Mouse (Mus musculus): ENCODE measurements at regions not wholly inside any gene's neighbourhood (a gene's known extent, or its start where the extent isn't known, plus 50 kb on each side); places are given as distances from the start of the nearest gene placed in this dataset.

DNA sequence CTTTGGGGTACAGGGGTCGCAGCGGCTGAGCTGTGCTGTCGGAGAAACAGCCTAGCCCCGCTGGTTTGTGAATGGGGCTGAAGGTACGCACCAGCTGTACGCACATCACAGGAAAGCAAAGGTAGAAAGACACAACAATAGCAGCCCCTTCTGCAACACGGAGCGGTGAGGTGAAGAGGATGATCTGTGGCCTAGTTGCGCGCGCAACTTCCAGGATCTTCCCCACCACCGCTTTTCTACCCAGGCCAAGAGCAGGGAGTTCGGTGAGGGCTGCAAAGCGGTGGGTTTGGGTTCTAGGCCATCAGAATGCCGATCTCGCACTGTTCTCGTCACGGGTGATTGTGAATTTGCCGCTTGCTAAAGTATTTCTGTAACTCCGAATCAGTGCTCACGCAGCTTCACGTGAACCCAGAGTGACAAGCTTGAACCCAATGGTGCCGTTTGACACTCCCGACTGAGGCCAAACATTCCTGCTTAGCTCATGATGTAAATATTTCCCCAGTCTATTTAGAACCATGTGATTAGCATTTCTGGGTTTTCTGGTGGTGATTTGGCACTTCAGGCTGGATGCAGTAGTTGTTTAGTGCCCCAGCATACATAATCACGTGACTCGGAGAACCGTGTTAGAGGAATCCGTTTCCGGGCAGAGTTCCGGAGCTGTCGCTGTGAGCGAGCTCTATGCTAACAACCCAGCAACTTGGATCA, 54.7 kb downstream of the Cryaa start:
- H3K27ac ChIP-seq (ENCODE audit: low read length) = no peak overlapping the region
- H3K4me1 ChIP-seq (replicated peaks; ENCODE audit: control insufficient read depth, insufficient read depth, low read length) = peaks cover 13% of the 10 kb centered on the region

DNA sequence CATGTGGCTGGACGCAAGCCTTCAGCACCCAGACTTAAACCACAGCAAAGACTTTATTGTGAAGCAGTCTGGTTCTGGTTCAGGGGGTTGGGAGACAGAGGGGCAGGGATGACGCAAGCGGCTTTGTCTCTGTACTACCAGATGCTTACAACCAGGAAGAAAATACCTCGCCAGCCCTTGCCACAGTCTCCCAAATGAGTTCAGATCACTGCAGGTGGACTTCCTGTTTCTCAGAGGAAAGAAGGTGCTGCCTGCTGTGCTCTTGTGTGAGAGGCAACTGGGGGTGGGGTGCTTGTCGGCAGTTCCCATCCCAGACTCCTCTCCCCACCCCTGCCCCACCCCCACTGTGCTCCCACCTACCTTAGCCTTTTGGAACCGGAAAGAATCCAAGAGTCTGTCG, 56.9 kb downstream of the Cryaa start:
- Histone ChIP-seq H3K27ac (ENCODE audit: low read length) (no peak overlapping the region), H3K4me2 (ENCODE audit: low read depth, low read length) (no peak overlapping the region), H3K4me3 (ENCODE audit: low read length) (no peak overlapping the region), H3K36me3 (ENCODE audit: control insufficient read depth, insufficient read depth, low read length) (no peaks in the 10 kb centered on the region), H3K9ac (ENCODE audit: low read length) (no peak overlapping the region), H3K9me3 (ENCODE audit: control insufficient read depth, low read length) (no peaks in the 10 kb centered on the region), H3K27me3 (ENCODE audit: control insufficient read depth, insufficient read depth, low read depth, low read length) (no peaks in the 10 kb centered on the region), H3K4me1 (replicated peaks; ENCODE audit: control insufficient read depth, insufficient read depth, low read length) (peaks cover 7% of the 10 kb centered on the region)
- WGBS = 54% methylated on average over 7 of the region's 7 CpGs
- ATAC-seq (ENCODE audit: low read depth) = no peak

More for the DNA sequence above, 54.7 kb downstream of the Cryaa start:
- WGBS = 88% methylated on average over 32 of the region's 32 CpGs
- no peak overlapping the region for H3K4me3 ChIP-seq (ENCODE audit: low read length)
- H3K36me3 ChIP-seq (ENCODE audit: control insufficient read depth, insufficient read depth, low read length) = no peaks in the 10 kb centered on the region
- no peaks in the 10 kb centered on the region for H3K27me3 ChIP-seq (ENCODE audit: control insufficient read depth, insufficient read depth, low read depth, low read length)
- ATAC-seq (ENCODE audit: low read depth) = no peak
- no peak overlapping the region for H3K9ac ChIP-seq (ENCODE audit: low read length)
- no peak overlapping the region for H3K4me2 ChIP-seq (ENCODE audit: low read depth, low read length)
- no peaks in the 10 kb centered on the region for H3K9me3 ChIP-seq (ENCODE audit: control insufficient read depth, low read length)

- no peaks in the 10 kb centered on the region for H3K36me3 ChIP-seq (ENCODE audit: control insufficient read depth, insufficient read depth, low read length)
- H3K4me3 ChIP-seq (ENCODE audit: low read length) = no peak overlapping the region
- H3K4me2 ChIP-seq (ENCODE audit: low read depth, low read length) = no peak overlapping the region
- H3K27ac ChIP-seq (ENCODE audit: low read length) = no peak overlapping the region
- 65% methylated on average over 6 of the region's 6 CpGs for WGBS
- H3K27me3 ChIP-seq (ENCODE audit: control insufficient read depth, insufficient read depth, low read depth, low read length) = no peaks in the 10 kb centered on the region
- ATAC-seq (ENCODE audit: low read depth) = no peak
- H3K9ac ChIP-seq (ENCODE audit: low read length) = no peak overlapping the region
- peaks cover 12% of the 10 kb centered on the region for H3K4me1 ChIP-seq (replicated peaks; ENCODE audit: control insufficient read depth, insufficient read depth, low read length)
- H3K9me3 ChIP-seq (ENCODE audit: control insufficient read depth, low read length) = no peaks in the 10 kb centered on the region
Observed at GRCm38 (mm10) chr17:31736716-31737115, 59.1 kb downstream of the Cryaa start.

- H3K4me3 ChIP-seq (ENCODE audit: low read length) = no peak overlapping the region
- no peak for ATAC-seq (ENCODE audit: low read depth)
- no peak overlapping the region for H3K27ac ChIP-seq (ENCODE audit: low read length)
- no peaks in the 10 kb centered on the region for H3K27me3 ChIP-seq (ENCODE audit: control insufficient read depth, insufficient read depth, low read depth, low read length)
- H3K36me3 ChIP-seq (ENCODE audit: control insufficient read depth, insufficient read depth, low read length) = no peaks in the 10 kb centered on the region
- WGBS = 83% methylated on average over 3 of the region's 3 CpGs
- no peak overlapping the region for H3K4me2 ChIP-seq (ENCODE audit: low read depth, low read length)
- peaks cover 12% of the 10 kb centered on the region for H3K4me1 ChIP-seq (replicated peaks; ENCODE audit: control insufficient read depth, insufficient read depth, low read length)
- H3K9me3 ChIP-seq (ENCODE audit: control insufficient read depth, low read length) = no peaks in the 10 kb centered on the region
- no peak overlapping the region for H3K9ac ChIP-seq (ENCODE audit: low read length)
Observed at GRCm38 (mm10) chr17:31738249-31738648, 60.6 kb downstream of the Cryaa start.

- H3K4me3 ChIP-seq (ENCODE audit: low read length) = no peak overlapping the region
- no peak; the same call in 1 of the 2 replicates for ATAC-seq (ENCODE audit: low read depth)
- H3K9ac ChIP-seq (ENCODE audit: low read length) = no peak overlapping the region
- no peaks in the 10 kb centered on the region for H3K9me3 ChIP-seq (ENCODE audit: control insufficient read depth, low read length)
- H3K4me2 ChIP-seq (ENCODE audit: low read depth, low read length) = no peak overlapping the region
- peaks cover 12% of the 10 kb centered on the region for H3K4me1 ChIP-seq (replicated peaks; ENCODE audit: control insufficient read depth, insufficient read depth, low read length)
- no peaks in the 10 kb centered on the region for H3K27me3 ChIP-seq (ENCODE audit: control insufficient read depth, insufficient read depth, low read depth, low read length)
- WGBS = 44% methylated on average over 11 of the region's 11 CpGs
- H3K27ac ChIP-seq (ENCODE audit: low read length) = peak overlapping the region; percentile 60
- no peaks in the 10 kb centered on the region for H3K36me3 ChIP-seq (ENCODE audit: control insufficient read depth, insufficient read depth, low read length)
Observed at GRCm38 (mm10) chr17:31739586-31739985, 62.0 kb downstream of the Cryaa start.

GRCm38 (mm10) chr17:31740059-31740458, 62.5 kb downstream of the Cryaa start:
- 41% methylated on average over 11 of the region's 11 CpGs for WGBS
- H3K9ac ChIP-seq (ENCODE audit: low read length) = 0 out of 2 replicates have a peak overlapping the region, but pooled peaks have one; percentile 27

GRCm38 (mm10) chr17:31743656-31744055, 66.0 kb downstream of the Cryaa start:
- Histone ChIP-seq H3K4me2 (ENCODE audit: low read depth, low read length) (no peak overlapping the region), H3K4me1 (replicated peaks; ENCODE audit: control insufficient read depth, insufficient read depth, low read length) (peaks cover 39% of the 10 kb centered on the region), H3K9me3 (ENCODE audit: control insufficient read depth, low read length) (no peaks in the 10 kb centered on the region), H3K9ac (ENCODE audit: low read length) (no peak overlapping the region), H3K4me3 (ENCODE audit: low read length) (no peak overlapping the region), H3K27me3 (ENCODE audit: control insufficient read depth, insufficient read depth, low read depth, low read length) (no peaks in the 10 kb centered on the region), H3K27ac (ENCODE audit: low read length) (no peak overlapping the region), H3K36me3 (ENCODE audit: control insufficient read depth, insufficient read depth, low read length) (no peaks in the 10 kb centered on the region)
- 95% methylated on average over 4 of the region's 4 CpGs for WGBS
- no peak for ATAC-seq (ENCODE audit: low read depth)

More at GRCm38 (mm10) chr17:31740059-31740458, 62.5 kb downstream of the Cryaa start:
- H3K27me3 ChIP-seq (ENCODE audit: control insufficient read depth, insufficient read depth, low read depth, low read length) = no peaks in the 10 kb centered on the region
- no peaks in the 10 kb centered on the region for H3K9me3 ChIP-seq (ENCODE audit: control insufficient read depth, low read length)
- ATAC-seq (ENCODE audit: low read depth) = peak; percentile 78
- H3K4me3 ChIP-seq (ENCODE audit: low read length) = no peak overlapping the region
- no peaks in the 10 kb centered on the region for H3K36me3 ChIP-seq (ENCODE audit: control insufficient read depth, insufficient read depth, low read length)
- H3K4me2 ChIP-seq (ENCODE audit: low read depth, low read length) = no peak overlapping the region
- peak overlapping the region; percentile 60 for H3K27ac ChIP-seq (ENCODE audit: low read length)
- peaks cover 12% of the 10 kb centered on the region for H3K4me1 ChIP-seq (replicated peaks; ENCODE audit: control insufficient read depth, insufficient read depth, low read length)

- peak overlapping the region; percentile 26; the same call in 1 of the 2 replicates for H3K4me2 ChIP-seq (ENCODE audit: low read depth, low read length)
- peak overlapping the region; percentile 44 for H3K9ac ChIP-seq (ENCODE audit: low read length)
- no peaks in the 10 kb centered on the region for H3K27me3 ChIP-seq (ENCODE audit: control insufficient read depth, insufficient read depth, low read depth, low read length)
- peak; percentile 88 for ATAC-seq (ENCODE audit: low read depth)
- no peaks in the 10 kb centered on the region for H3K9me3 ChIP-seq (ENCODE audit: control insufficient read depth, low read length)
- H3K4me1 ChIP-seq (replicated peaks; ENCODE audit: control insufficient read depth, insufficient read depth, low read length) = peaks cover 29% of the 10 kb centered on the region
- H3K27ac ChIP-seq (ENCODE audit: low read length) = peak overlapping the region; percentile 95
- H3K36me3 ChIP-seq (ENCODE audit: control insufficient read depth, insufficient read depth, low read length) = no peaks in the 10 kb centered on the region
- H3K4me3 ChIP-seq (ENCODE audit: low read length) = no peak overlapping the region
- WGBS = 11% methylated on average over 20 of the region's 20 CpGs
Observed at GRCm38 (mm10) chr17:31746198-31747111, 68.8 kb downstream of the Cryaa start.

DNA sequence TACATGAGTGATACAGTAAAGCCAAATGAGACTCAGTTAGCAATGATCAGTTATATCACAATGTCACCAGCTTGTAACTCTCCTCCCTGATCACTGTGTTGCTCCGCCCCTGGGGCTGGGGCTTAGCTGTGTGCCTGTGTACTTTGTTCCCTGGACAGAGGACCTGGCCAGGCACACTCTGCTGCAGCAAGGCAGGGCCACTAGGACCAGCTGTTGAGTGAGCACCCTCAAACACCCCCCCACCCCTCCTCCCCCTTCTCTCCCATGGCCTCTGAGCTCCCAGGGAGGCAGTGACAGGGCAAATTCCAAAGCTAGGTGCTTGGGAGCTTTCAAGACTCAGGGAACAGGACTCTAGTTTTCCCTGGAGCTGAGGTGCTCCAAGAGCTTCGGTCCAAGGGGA, 70.0 kb downstream of the Cryaa start:
- Histone ChIP-seq H3K4me2 (ENCODE audit: low read depth, low read length) (no peak overlapping the region), H3K4me3 (ENCODE audit: low read length) (no peak overlapping the region), H3K4me1 (replicated peaks; ENCODE audit: control insufficient read depth, insufficient read depth, low read length) (peaks cover 29% of the 10 kb centered on the region), H3K27ac (ENCODE audit: low read length) (peak overlapping the region; percentile 95), H3K9ac (ENCODE audit: low read length) (no peak overlapping the region), H3K27me3 (ENCODE audit: control insufficient read depth, insufficient read depth, low read depth, low read length) (no peaks in the 10 kb centered on the region), H3K9me3 (ENCODE audit: control insufficient read depth, low read length) (no peaks in the 10 kb centered on the region), H3K36me3 (ENCODE audit: control insufficient read depth, insufficient read depth, low read length) (no peaks in the 10 kb centered on the region)
- WGBS = 78% methylated on average over 2 of the region's 2 CpGs
- ATAC-seq (ENCODE audit: low read depth) = peak; percentile 24; the same call in 1 of the 2 replicates

Measured in lung, embryonic 16.5 days (tissue).